Mouse (Mus musculus) heart, adult 2 months (tissue): Measurements from ENCODE around the gene Rhot2.

Experiments
- CTCF ChIP-seq: fragments of 200-600 bp; IDR thresholded peaks from 2 replicates; pipeline ENCODE4 v1.8.1; 2022; ENCODE audit warnings: antibody characterized with exemption, mild to moderate bottlenecking, moderate library complexity
- POLR2A ChIP-seq: fragments of 200-500 bp; IDR thresholded peaks from 2 replicates; pipeline ENCODE4 v1.6.1; 2011; ENCODE audit warnings: mild to moderate bottlenecking, low read depth, low read length, control low read depth; ENCODE audit not compliant: insufficient read depth

GRCm38 (mm10) chr17:25868601-25869191 lies 24.0 kb upstream of the Rhot2 start, which contains the start of gene Mcrip2:
- TF ChIP-seq CTCF (0 out of 2 replicates have a peak, but pooled peaks have one; percentile 5), POLR2A (peak; percentile 82; the same call in 1 of the 2 replicates)
